Mouse (Mus musculus): Measurements from ENCODE around the gene Gm49361.

DNA sequence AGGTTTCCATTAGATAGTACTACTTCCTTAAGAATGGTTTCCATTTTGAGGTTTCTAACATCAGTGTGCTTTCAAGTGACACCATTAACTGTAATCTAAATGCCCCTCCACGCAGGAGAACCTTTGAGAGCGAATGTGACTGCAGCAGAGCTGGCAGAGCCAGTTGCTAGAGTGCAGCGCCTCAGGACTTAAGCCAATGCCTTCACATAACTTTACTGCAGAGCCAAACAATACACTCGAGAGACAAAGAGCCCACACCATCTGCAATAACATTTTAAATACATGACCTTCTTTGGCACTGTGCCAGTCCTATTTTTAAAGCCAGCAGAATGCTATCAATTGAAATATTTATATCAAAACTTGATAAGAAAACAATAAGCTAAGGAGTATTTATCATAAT lies 116.3 kb downstream of the Gm49361 start:
- TF ChIP-seq CTCF (IDR thresholded peaks at IDR 0.05; ENCODE audit: extremely low read depth, insufficient read depth, low read length) (no peak), POLR2A (IDR thresholded peaks at IDR 0.05; ENCODE audit: extremely low read depth, insufficient read depth, low read length) (no peak)
